In the genomic region with DNA sequence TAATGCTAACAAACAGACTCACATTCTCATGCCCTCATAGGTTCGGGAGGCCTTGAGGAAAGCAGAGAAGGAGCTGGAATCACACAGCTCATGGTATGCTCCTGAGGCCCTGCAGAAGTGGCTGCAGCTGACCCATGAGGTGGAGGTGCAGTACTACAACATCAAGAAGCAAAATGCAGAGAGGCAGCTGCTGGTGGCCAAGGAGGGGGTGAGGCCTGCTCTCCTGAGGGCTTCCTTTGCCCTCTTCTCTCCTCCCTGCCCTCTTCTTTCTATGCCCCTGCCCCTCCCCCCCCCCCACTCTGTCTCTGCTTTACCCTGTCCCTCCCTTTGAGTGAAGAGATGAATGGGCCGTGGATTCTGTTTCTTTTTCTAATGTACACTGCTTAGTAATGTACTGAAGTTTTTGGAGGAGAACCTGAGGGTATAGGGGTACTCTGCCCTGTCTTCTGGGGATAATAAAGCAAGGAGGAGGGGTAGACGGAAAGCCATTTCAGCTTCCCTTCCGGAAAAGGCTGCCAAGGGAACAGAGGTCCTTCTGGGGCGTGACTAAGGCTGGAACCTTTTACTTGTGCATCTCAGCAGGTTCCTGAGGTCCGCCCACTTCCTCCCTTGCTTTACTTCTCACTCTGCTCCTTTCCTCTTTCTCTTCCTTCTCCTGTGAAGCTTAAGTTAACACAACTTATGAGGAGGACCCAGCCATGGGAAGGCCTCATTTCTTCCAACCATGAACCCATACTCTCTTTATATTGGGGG, we compare ENCODE assay signal across 15 mouse cellular contexts. TPM values are rescaled to one million over a fixed set of nuclear protein-coding genes. Genes with fewer than 3 reads are reported as not detected.
DNase-seq lines count a peak whose midpoint lies in the region; ATAC-seq lines count a peak whose summit lies in the region.
"Had no signal": no experiment of that assay in that cellular context is flagged by ENCODE, and none has a peak within 500 bp of the region (broad histone marks: within the 10 kb centered on the region; RNA-seq: fewer than 3 reads in every experiment).

No protein-coding gene starts in this region.

- H3K9me3 ChIP-seq in liver, embryonic 15.5 days (replicated peaks), result no peaks in the 10 kb centered on the region
- H3K9me3 ChIP-seq: midbrain, embryonic 10.5 days; neural tube, embryonic 15.5 days had no signal

- H3K36me3 ChIP-seq in liver, embryonic 15.5 days (replicated peaks), result peaks cover 17% of the 10 kb centered on the region
- H3K36me3 ChIP-seq: midbrain, embryonic 10.5 days had no signal

- H3K4me1 ChIP-seq in liver, embryonic 15.5 days (replicated peaks), result peaks cover 5% of the 10 kb centered on the region; the same call in 1 of the 2 replicates
- H3K4me1 ChIP-seq: neural tube, embryonic 15.5 days had no signal

- ATAC-seq in liver, embryonic 15.5 days (ENCODE audit: insufficient read depth), result no peak

- peak overlapping the region; percentile 23; the same call in 1 of the 2 replicates for H3K4me2 ChIP-seq in liver, embryonic 15.5 days
- H3K4me2 ChIP-seq: neural tube, embryonic 15.5 days had no signal

- H3K27ac ChIP-seq in liver, embryonic 15.5 days (replicated peaks), result peak overlapping the region; percentile 39; the same call in 1 of the 2 replicates
- H3K27ac ChIP-seq: gastrocnemius, adult 2 months; left cerebral cortex, adult 2 months; midbrain, embryonic 10.5 days; neural tube, embryonic 15.5 days had no signal

- no peaks in the 10 kb centered on the region for H3K27me3 ChIP-seq in liver, embryonic 15.5 days
- H3K27me3 ChIP-seq: neural tube, embryonic 15.5 days had no signal

- no peak overlapping the region for H3K4me3 ChIP-seq in liver, embryonic 15.5 days (replicated peaks)
- H3K4me3 ChIP-seq: gastrocnemius, adult 2 months; left cerebral cortex, adult 2 months; midbrain, embryonic 10.5 days; neural tube, embryonic 15.5 days had no signal

- WGBS in liver, embryonic 15.5 days (ENCODE audit: insufficient replicate concordance), result 26% methylated on average over 6 of the region's 6 CpGs

- H3K9ac ChIP-seq in liver, embryonic 15.5 days, result no peak overlapping the region
- H3K9ac ChIP-seq: neural tube, embryonic 15.5 days had no signal

- peak; percentile 6 for DNase-seq in lung, postnatal 36 days
- DNase-seq in lung, postnatal 10 days, result no peak
- peak; percentile 20 for DNase-seq in brain, adult 2 months (ENCODE audit: low read depth, low spot score)
- peak; percentile 27 for DNase-seq in thymus, postnatal 25 days
- no peak for DNase-seq in embryo, embryonic 9.5 days (ENCODE audit: extremely low spot score)
- DNase-seq in frontal cortex, postnatal 14 days (ENCODE audit: low spot score in 2 of 2), result no peak
- DNase-seq: cerebellum, postnatal 25 days; gastrocnemius, adult 2 months; heart, postnatal 36 days; kidney, adult 9 months had no signal

RNA-seq across cellular contexts. Expression of gene Rrm1, which starts 15.4 kb away (rescaled TPM):
- polyA plus RNA-seq in liver, embryonic 15.5 days (2015; fragmentation: Nextera tagmentation; extraction: Ambion mirVana), result 171 and 180 TPM in 2 replicates

RNA-seq across cellular contexts. Expression of gene Olfr543, which starts 55.4 kb away (rescaled TPM):
- polyA plus RNA-seq in liver, embryonic 15.5 days (2015; fragmentation: Nextera tagmentation; extraction: Ambion mirVana), result 0.23 and 0.46 TPM in 2 replicates
- polyA plus RNA-seq: brain, embryonic 14.5 days had no signal

Comparison
In these comparisons a context has a peak if more than half of its experiments do, and no peak if none do; other contexts are left out.
1. DNase-seq: peak in lung, postnatal 36 days (single experiment), brain, adult 2 months (single experiment) and thymus, postnatal 25 days (single experiment); none in lung, postnatal 10 days (single experiment), embryo, embryonic 9.5 days (single experiment) and frontal cortex, postnatal 14 days (0 of 2).